Comparison of ENCODE assay signal across 23 mouse cellular contexts in the genomic region with DNA sequence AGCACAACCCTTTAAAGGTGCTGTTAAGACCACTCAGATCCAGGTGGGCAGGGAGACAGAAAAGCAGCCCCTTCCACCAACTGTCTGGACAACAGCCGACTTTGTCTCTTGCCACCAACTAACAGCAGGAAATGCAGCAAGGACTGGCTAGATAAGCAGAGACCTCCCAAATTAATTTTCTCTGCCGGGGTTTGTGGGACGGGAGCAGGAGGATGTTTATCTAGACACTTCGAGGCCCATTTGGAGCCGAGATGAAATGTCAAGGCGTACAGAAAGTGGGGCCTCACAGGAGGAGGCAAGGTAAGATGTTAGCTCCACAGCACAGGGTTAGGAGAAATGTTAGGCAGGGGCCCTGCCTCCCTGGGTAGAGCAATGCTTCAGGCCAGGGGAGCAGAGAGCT. TPM values are rescaled to one million over a fixed set of nuclear protein-coding genes. Genes with fewer than 3 reads are reported as not detected.
A peak's percentile ranks its signal among the peaks of the same experiment; 100 is the strongest.
DNase-seq lines count a peak whose midpoint lies in the region; ATAC-seq and TF ChIP-seq lines count a peak whose summit lies in the region.
"Had no signal": no experiment of that assay in that cellular context is flagged by ENCODE, and none has a peak within 500 bp of the region (broad histone marks: within the 10 kb centered on the region; RNA-seq: fewer than 3 reads in every experiment).

No protein-coding gene starts in this region.

- peak overlapping the region; percentile 18; the same call in 1 of the 2 replicates for H3K9ac ChIP-seq in liver, embryonic 12.5 days
- H3K9ac ChIP-seq in MEL (ENCODE audit: control insufficient read depth, low read depth, low read length, poor library complexity, severe bottlenecking): peak overlapping the region; percentile 65
- H3K9ac ChIP-seq in liver, embryonic 13.5 days: peak overlapping the region; percentile 27; the same call in 1 of the 2 replicates
- H3K9ac ChIP-seq in hindbrain, embryonic 11.5 days (ENCODE audit: low read depth, low read length): no peak overlapping the region
- H3K9ac ChIP-seq in forebrain, embryonic 12.5 days: no peak overlapping the region
- H3K9ac ChIP-seq: embryonic facial prominence, embryonic 15.5 days; heart, embryonic 12.5 days; hindbrain, embryonic 15.5 days; midbrain, embryonic 15.5 days; neural tube, embryonic 15.5 days; stomach, embryonic 15.5 days had no signal

- peak overlapping the region; percentile 76 for H3K27ac ChIP-seq in liver, embryonic 12.5 days
- H3K27ac ChIP-seq in MEL (ENCODE audit: control insufficient read depth, low read depth, low read length): peak overlapping the region; percentile 87
- peak overlapping the region; percentile 69 for H3K27ac ChIP-seq in liver, embryonic 13.5 days
- H3K27ac ChIP-seq in hindbrain, embryonic 11.5 days (ENCODE audit: low read depth, low read length): no peak overlapping the region
- no peak overlapping the region for H3K27ac ChIP-seq in forebrain, embryonic 12.5 days
- H3K27ac ChIP-seq: embryonic facial prominence, embryonic 15.5 days; hindbrain, embryonic 15.5 days; midbrain, embryonic 10.5 days; midbrain, embryonic 15.5 days; neural tube, embryonic 15.5 days; stomach, embryonic 15.5 days had no signal

- H3K9me3 ChIP-seq in liver, embryonic 12.5 days (replicated peaks): no peaks in the 10 kb centered on the region
- H3K9me3 ChIP-seq in MEL (replicated peaks; ENCODE audit: insufficient read depth, low read length): no peaks in the 10 kb centered on the region
- H3K9me3 ChIP-seq in liver, embryonic 13.5 days (replicated peaks): no peaks in the 10 kb centered on the region
- H3K9me3 ChIP-seq in hindbrain, embryonic 11.5 days (ENCODE audit: control insufficient read depth, low read length): no peaks in the 10 kb centered on the region
- H3K9me3 ChIP-seq in forebrain, embryonic 12.5 days: no peaks in the 10 kb centered on the region
- H3K9me3 ChIP-seq: embryonic facial prominence, embryonic 15.5 days; heart, embryonic 12.5 days; hindbrain, embryonic 15.5 days; midbrain, embryonic 10.5 days; midbrain, embryonic 15.5 days; neural tube, embryonic 15.5 days; stomach, embryonic 15.5 days had no signal

- no peak overlapping the region for H3K4me3 ChIP-seq in liver, embryonic 12.5 days
- H3K4me3 ChIP-seq in MEL (ENCODE audit: control insufficient read depth in 1 of 2, insufficient read depth in 1 of 2, low read depth in 2 of 2, low read length in 2 of 2): peak overlapping the region; percentile 28 to 41
- no peak overlapping the region for H3K4me3 ChIP-seq in liver, embryonic 13.5 days (replicated peaks)
- no peak overlapping the region for H3K4me3 ChIP-seq in hindbrain, embryonic 11.5 days (ENCODE audit: low read depth, low read length)
- no peak overlapping the region for H3K4me3 ChIP-seq in forebrain, embryonic 12.5 days (replicated peaks)
- H3K4me3 ChIP-seq: embryonic facial prominence, embryonic 15.5 days; heart, embryonic 12.5 days; hindbrain, embryonic 15.5 days; midbrain, embryonic 10.5 days; midbrain, embryonic 15.5 days; neural tube, embryonic 15.5 days; stomach, embryonic 15.5 days had no signal

- TF ChIP-seq CTCF in MEL (IDR thresholded peaks at IDR 0.05 in 2 of 3, conservative IDR thresholded peaks at IDR 0.05 in 1 of 3; ENCODE audit: control insufficient read depth in 1 of 3, insufficient read depth in 1 of 3, low read depth in 2 of 3, low read length in 3 of 3, poor library complexity in 1 of 3, severe bottlenecking in 1 of 3): no peak

- TF ChIP-seq POLR2A in MEL (IDR thresholded peaks at IDR 0.05; ENCODE audit: control insufficient read depth in 1 of 2, insufficient read depth in 1 of 2, low read depth in 1 of 2, low read length in 2 of 2, poor library complexity in 1 of 2): 0 out of 4 replicates have a peak, but pooled peaks of 1 of the 2 experiments have one; percentile 47

- H3K36me3 ChIP-seq in liver, embryonic 12.5 days: no peaks in the 10 kb centered on the region
- H3K36me3 ChIP-seq in MEL (ENCODE audit: control insufficient read depth in 1 of 2, insufficient read depth in 2 of 2, low read length in 2 of 2): peaks cover 0 to 22% of the 10 kb centered on the region in 2 experiments; a peak in 2 of 4 replicates
- H3K36me3 ChIP-seq in liver, embryonic 13.5 days: no peaks in the 10 kb centered on the region
- no peaks in the 10 kb centered on the region for H3K36me3 ChIP-seq in hindbrain, embryonic 11.5 days (ENCODE audit: control insufficient read depth, insufficient read depth, low read length)
- H3K36me3 ChIP-seq in forebrain, embryonic 12.5 days (replicated peaks): no peaks in the 10 kb centered on the region
- H3K36me3 ChIP-seq: embryonic facial prominence, embryonic 15.5 days; heart, embryonic 12.5 days; hindbrain, embryonic 15.5 days; midbrain, embryonic 10.5 days; midbrain, embryonic 15.5 days; neural tube, embryonic 15.5 days; stomach, embryonic 15.5 days had no signal

- WGBS in liver, embryonic 12.5 days (ENCODE audit: insufficient replicate concordance): 7% methylated on average over 6 of the region's 6 CpGs
- WGBS in liver, embryonic 13.5 days (ENCODE audit: insufficient replicate concordance): 8% methylated on average over 6 of the region's 6 CpGs
- WGBS in hindbrain, embryonic 11.5 days: 64% methylated on average over 6 of the region's 6 CpGs
- WGBS in forebrain, embryonic 12.5 days: 90% methylated on average over 6 of the region's 6 CpGs

- H3K4me2 ChIP-seq in liver, embryonic 12.5 days: peak overlapping the region; percentile 40
- peak overlapping the region; percentile 3; the same call in 1 of the 2 replicates for H3K4me2 ChIP-seq in liver, embryonic 13.5 days
- H3K4me2 ChIP-seq in hindbrain, embryonic 11.5 days (replicated peaks; ENCODE audit: low read depth, low read length): no peak overlapping the region
- H3K4me2 ChIP-seq in forebrain, embryonic 12.5 days: no peak overlapping the region
- H3K4me2 ChIP-seq: embryonic facial prominence, embryonic 15.5 days; heart, embryonic 12.5 days; hindbrain, embryonic 15.5 days; midbrain, embryonic 15.5 days; neural tube, embryonic 15.5 days; stomach, embryonic 15.5 days had no signal

- H3K27me3 ChIP-seq in liver, embryonic 12.5 days (replicated peaks): 0 out of 2 replicates have a peak, but pooled peaks cover 5% of the 10 kb centered on the region
- no peaks in the 10 kb centered on the region for H3K27me3 ChIP-seq in MEL (ENCODE audit: control insufficient read depth in 1 of 2, insufficient read depth in 2 of 2, low read length in 2 of 2)
- no peaks in the 10 kb centered on the region for H3K27me3 ChIP-seq in liver, embryonic 13.5 days
- H3K27me3 ChIP-seq in hindbrain, embryonic 11.5 days (ENCODE audit: control insufficient read depth, insufficient read depth, low read length): no peaks in the 10 kb centered on the region
- no peaks in the 10 kb centered on the region for H3K27me3 ChIP-seq in forebrain, embryonic 12.5 days
- H3K27me3 ChIP-seq: embryonic facial prominence, embryonic 15.5 days; hindbrain, embryonic 15.5 days; midbrain, embryonic 15.5 days; neural tube, embryonic 15.5 days; stomach, embryonic 15.5 days had no signal

- no peaks in the 10 kb centered on the region; the same call in 1 of the 2 replicates for H3K79me2 ChIP-seq in MEL (ENCODE audit: control insufficient read depth, insufficient read depth, low read length, poor library complexity)

- TF ChIP-seq EP300 in MEL (IDR thresholded peaks at IDR 0.05; ENCODE audit: low read depth in 1 of 2, low read length in 2 of 2): peak; percentile 73 to 84; a peak in 3 of 4 replicates

- TF ChIP-seq RAD21 in MEL (IDR thresholded peaks at IDR 0.05; ENCODE audit: low read depth, low read length): no peak

- peaks cover 36% of the 10 kb centered on the region for H3K4me1 ChIP-seq in liver, embryonic 12.5 days
- peaks cover 18 to 28% of the 10 kb centered on the region in 2 experiments for H3K4me1 ChIP-seq in MEL (ENCODE audit: control insufficient read depth in 1 of 2, insufficient read depth in 2 of 2, low read length in 2 of 2)
- peaks cover 25% of the 10 kb centered on the region for H3K4me1 ChIP-seq in liver, embryonic 13.5 days (replicated peaks)
- H3K4me1 ChIP-seq in hindbrain, embryonic 11.5 days (replicated peaks; ENCODE audit: control insufficient read depth, insufficient read depth, low read length): no peaks in the 10 kb centered on the region
- H3K4me1 ChIP-seq in forebrain, embryonic 12.5 days: no peaks in the 10 kb centered on the region
- H3K4me1 ChIP-seq: hindbrain, embryonic 15.5 days; midbrain, embryonic 10.5 days; midbrain, embryonic 15.5 days; neural tube, embryonic 15.5 days had no signal

- ATAC-seq in liver, embryonic 12.5 days: peak; percentile 64
- ATAC-seq in common myeloid progenitor, adult 5-6 weeks (replicated peaks; ENCODE audit: low read depth, poor library complexity, severe bottlenecking): 0 out of 2 replicates have a peak, but pooled peaks have one; percentile 4
- peak; percentile 63 for ATAC-seq in liver, embryonic 13.5 days (ENCODE audit: low read depth)
- ATAC-seq in hindbrain, embryonic 11.5 days (ENCODE audit: low FRiP score): no peak
- no peak for ATAC-seq in forebrain, embryonic 12.5 days (ENCODE audit: low FRiP score)
- ATAC-seq: activated CD4-positive, CD25-positive, alpha-beta regulatory T cell, adult 4 months; forebrain, embryonic 14.5 days; inflammation-experienced regulatory T-cells, adult 6 months; midbrain, embryonic 15.5 days had no signal

- DNase-seq in liver (no peak), MEL (ENCODE audit: low read depth, low spot score) (peak; percentile 78)
- peak; percentile 29 for DNase-seq in liver, embryonic 13.5 days
- DNase-seq in cerebellum, adult 11-12 months: no peak
- no peak for DNase-seq in hindbrain, embryonic 11.5 days (ENCODE audit: low spot score)
- DNase-seq: cerebellum, adult 2 months; cerebellum, postnatal 14 days; gastrocnemius, postnatal 14 days; layer of hippocampus, adult 9-11 months; right cerebral cortex, postnatal 25 days had no signal

TF ChIP-seq in MEL, 35 proteins besides CTCF, POLR2A, EP300 and RAD21 (continues in another document):
- TF ChIP-seq NELFE (IDR thresholded peaks at IDR 0.05; ENCODE audit: low read depth, low read length) (peak; percentile 24; the same call in 1 of the 2 replicates), ETS1 (IDR thresholded peaks at IDR 0.05; ENCODE audit: low read depth, low read length) (peak; percentile 74), MAZ (IDR thresholded peaks at IDR 0.05; ENCODE audit: low read depth, low read length) (0 out of 2 replicates have a peak, but pooled peaks have one; percentile 18), JUND (IDR thresholded peaks at IDR 0.05; ENCODE audit: low read depth, low read length) (no peak), KAT2A (conservative IDR thresholded peaks at IDR 0.05; ENCODE audit: low read depth, low read length) (no peak)

RNA-seq across cellular contexts. Expression of a gene that starts 8.4 kb away (rescaled TPM):
- 3.0 and 3.2 TPM in 2 replicates for polyA plus RNA-seq in liver, embryonic 12.5 days (2016; fragmentation: Nextera tagmentation; extraction: Ambion mirVana)
- total RNA-seq in MEL (2012; rRNA removed): 16.1 and 39.4 TPM in 2 replicates
- 10 to 100 TPM in 1 of 2 experiments, not detected in 1; 38.6 TPM for polyA plus RNA-seq in MEL (2012; ENCODE audit: insufficient read depth in 1 of 2, insufficient read length in 2 of 2, low read depth in 1 of 2, low replicate concordance in 2 of 2, missing spikeins in 1 of 2)
- total RNA-seq in common myeloid progenitor, adult 5-6 weeks (2017): 13.2 and 17.9 TPM in 2 replicates
- polyA plus RNA-seq in liver, embryonic 13.5 days (2015; fragmentation: Nextera tagmentation; extraction: Ambion mirVana): 1.2 and 1.3 TPM in 2 replicates
- polyA plus RNA-seq in hindbrain, embryonic 11.5 days (2014; fragmentation: Nextera tagmentation; extraction: Ambion mirVana): 2.6 and 6.2 TPM in 2 replicates
- 4.1 TPM in 2 replicates for polyA plus RNA-seq in forebrain, embryonic 12.5 days (2016; fragmentation: Nextera tagmentation; extraction: Ambion mirVana)
- polyA plus RNA-seq: activated CD4-positive, CD25-positive, alpha-beta regulatory T cell, adult 4 months; inflammation-experienced regulatory T-cells, adult 6 months had no signal

Comparison
In these comparisons a context has a peak if more than half of its experiments do, and no peak if none do; other contexts are left out.
1. DNase-seq: peak in MEL (single experiment) and liver, embryonic 13.5 days (single experiment); none in liver (single experiment), cerebellum, adult 11-12 months (single experiment) and hindbrain, embryonic 11.5 days (single experiment).
2. ATAC-seq: peak in liver, embryonic 12.5 days (single experiment), common myeloid progenitor, adult 5-6 weeks (single experiment) and liver, embryonic 13.5 days (single experiment); none in hindbrain, embryonic 11.5 days (single experiment) and forebrain, embryonic 12.5 days (single experiment).
3. H3K27ac ChIP-seq: peak in liver, embryonic 12.5 days (single experiment), MEL (single experiment) and liver, embryonic 13.5 days (single experiment); none in hindbrain, embryonic 11.5 days (single experiment) and forebrain, embryonic 12.5 days (single experiment).
4. H3K4me2 ChIP-seq: peak in liver, embryonic 12.5 days (single experiment) and liver, embryonic 13.5 days (single experiment); none in hindbrain, embryonic 11.5 days (single experiment) and forebrain, embryonic 12.5 days (single experiment).
5. H3K4me3 ChIP-seq: peak in MEL (2 of 2); none in liver, embryonic 12.5 days (single experiment), liver, embryonic 13.5 days (single experiment), hindbrain, embryonic 11.5 days (single experiment) and forebrain, embryonic 12.5 days (single experiment).
6. H3K9ac ChIP-seq: peak in liver, embryonic 12.5 days (single experiment), MEL (single experiment) and liver, embryonic 13.5 days (single experiment); none in hindbrain, embryonic 11.5 days (single experiment) and forebrain, embryonic 12.5 days (single experiment).